Mouse (Mus musculus) kidney, embryonic 14.5 days (tissue): ENCODE measurements around the gene Pced1a. TPM values are rescaled to one million over a fixed set of nuclear protein-coding genes. Genes with fewer than 3 reads are reported as not detected.

Experiments used
- ATAC-seq: fragments of 200-750 bp; cut with Nextera tagmentation; 2 replicates; pipeline ENCODE4 v1.8.0; 2017; ENCODE audit warnings: moderate number of reproducible peaks, mild to moderate bottlenecking, moderate TSS enrichment, moderate library complexity; ENCODE audit not compliant: low FRiP score, low TSS enrichment
- H3K27ac ChIP-seq: fragments of 300-500 bp; sonication (generic); 2 replicates; pipeline ENCODE4 v1.5.1; 2014; ENCODE audit warnings: low read depth, mild to moderate bottlenecking, low read length, moderate library complexity, mixed read lengths
- H3K27me3 ChIP-seq: fragments of 300-500 bp; sonication (generic); 2 replicates; pipeline ENCODE4 v1.6.1; 2014; ENCODE audit warnings: mild to moderate bottlenecking, low read length; ENCODE audit not compliant: control insufficient read depth, insufficient read depth
- H3K36me3 ChIP-seq: fragments of 300-500 bp; sonication (generic); 2 replicates; pipeline ENCODE4 v1.6.1; 2014; ENCODE audit warnings: low read length, mixed read lengths; ENCODE audit not compliant: control insufficient read depth, insufficient read depth
- H3K4me1 ChIP-seq: fragments of 300-500 bp; sonication (generic); 2 replicates; pipeline ENCODE4 v1.6.1; 2014; ENCODE audit warnings: low read length, mixed read lengths; ENCODE audit not compliant: control insufficient read depth, insufficient read depth
- H3K4me2 ChIP-seq: fragments of 300-500 bp; sonication (generic); replicated peaks from 2 replicates; pipeline ENCODE4 v1.6.1; 2014; ENCODE audit warnings: low read depth, mild to moderate bottlenecking, low read length
- H3K4me3 ChIP-seq: fragments of 300-500 bp; sonication (generic); 2 replicates; pipeline ENCODE4 v1.5.1; 2014; ENCODE audit warnings: mild to moderate bottlenecking, low read length
- H3K9ac ChIP-seq: fragments of 300-500 bp; sonication (generic); 2 replicates; pipeline ENCODE4 v1.6.1; 2014; ENCODE audit warnings: low read depth, mild to moderate bottlenecking, low read length, moderate library complexity
- H3K9me3 ChIP-seq: fragments of 300-500 bp; sonication (generic); 2 replicates; pipeline ENCODE4 v1.6.1; 2016; ENCODE audit warnings: low read length; ENCODE audit not compliant: control insufficient read depth
- WGBS: fragments of 180-500 bp; shearing (Covaris S2); extraction: QIAGEN DNeasy Blood & Tissue Kit; methylation state at CpG from one replicate; pipeline ENCODE4 v1.1.7; 2014; 5-methylcytosine and 5-hydroxymethylcytosine counted together
- polyA plus RNA-seq: library from polyadenylated mRNA; unstranded; fragments of >200 nt; fragmentation: Nextera tagmentation; extraction: Ambion mirVana; gene quantifications from 2 replicates; pipeline ENCODE4 v1.2.1, GENCODE M21; 2014

Gene Pced1a
- polyA plus RNA-seq, 1 experiment from 2014 or later: 15.0 TPM

GRCm38 (mm10) chr2:130425112-130425511 lies 611 bp upstream of the Pced1a start:
- H3K4me3 ChIP-seq: peak overlapping the region; percentile 94
- H3K4me2 ChIP-seq: peak overlapping the region; percentile 90
- peak overlapping the region; percentile 80; the same call in 1 of the 2 replicates for H3K9ac ChIP-seq
- H3K4me1 ChIP-seq: peaks cover 17% of the 10 kb centered on the region; the same call in 1 of the 2 replicates
- ATAC-seq: no peak
- H3K27me3 ChIP-seq: no peaks in the 10 kb centered on the region
- peaks cover 10% of the 10 kb centered on the region; the same call in 1 of the 2 replicates for H3K36me3 ChIP-seq
- no peaks in the 10 kb centered on the region for H3K9me3 ChIP-seq
- no peak overlapping the region for H3K27ac ChIP-seq
- 47% methylated on average over 5 of the region's 5 CpGs for WGBS

- H3K4me2 ChIP-seq: peak overlapping the region; percentile 90
- WGBS: 12% methylated on average over 49 of the region's 49 CpGs
- peak overlapping the region; percentile 94 for H3K4me3 ChIP-seq
- H3K9me3 ChIP-seq: no peaks in the 10 kb centered on the region
- H3K9ac ChIP-seq: peak overlapping the region; percentile 80
- no peaks in the 10 kb centered on the region for H3K27me3 ChIP-seq
- H3K27ac ChIP-seq: peak overlapping the region; percentile 88
- peak; percentile 73 for ATAC-seq
- H3K36me3 ChIP-seq: peaks cover 19% of the 10 kb centered on the region; the same call in 1 of the 2 replicates
- H3K4me1 ChIP-seq: peaks cover 16% of the 10 kb centered on the region; the same call in 1 of the 2 replicates
Observed at GRCm38 (mm10) chr2:130423397-130424125, 940 bp downstream of the Pced1a start.

GRCm38 (mm10) chr2:130421781-130422620 lies 2.5 kb downstream of the Pced1a start:
- Histone ChIP-seq H3K9ac (no peak overlapping the region), H3K4me2 (no peak overlapping the region), H3K27ac (no peak overlapping the region), H3K27me3 (no peaks in the 10 kb centered on the region), H3K4me1 (peaks cover 16% of the 10 kb centered on the region; the same call in 1 of the 2 replicates), H3K36me3 (peaks cover 19% of the 10 kb centered on the region; the same call in 1 of the 2 replicates), H3K9me3 (no peaks in the 10 kb centered on the region), H3K4me3 (no peak overlapping the region)
- WGBS: 96% methylated on average over 26 of the region's 26 CpGs
- no peak for ATAC-seq

- H3K9ac ChIP-seq: no peak overlapping the region
- H3K27ac ChIP-seq: no peak overlapping the region
- no peaks in the 10 kb centered on the region for H3K4me1 ChIP-seq
- peaks cover 7% of the 10 kb centered on the region; the same call in 1 of the 2 replicates for H3K36me3 ChIP-seq
- no peaks in the 10 kb centered on the region for H3K9me3 ChIP-seq
- no peak for ATAC-seq
- no peak overlapping the region for H3K4me3 ChIP-seq
- no peaks in the 10 kb centered on the region for H3K27me3 ChIP-seq
- WGBS: 78% methylated on average over 6 of the region's 6 CpGs
- H3K4me2 ChIP-seq: no peak overlapping the region
Observed at GRCm38 (mm10) chr2:130414094-130414856, 10.2 kb downstream of the Pced1a start.

GRCm38 (mm10) chr2:130412775-130413174 lies 11.7 kb downstream of the Pced1a start:
- ATAC-seq: no peak
- WGBS: 83% methylated on average over 3 of the region's 3 CpGs
- Histone ChIP-seq H3K27me3 (no peaks in the 10 kb centered on the region), H3K36me3 (no peaks in the 10 kb centered on the region), H3K9me3 (no peaks in the 10 kb centered on the region), H3K27ac (no peak overlapping the region), H3K4me1 (peaks cover 9% of the 10 kb centered on the region; the same call in 1 of the 2 replicates), H3K9ac (no peak overlapping the region), H3K4me3 (no peak overlapping the region), H3K4me2 (no peak overlapping the region)

GRCm38 (mm10) chr2:130411558-130412495 lies 12.7 kb downstream of the Pced1a start:
- no peaks in the 10 kb centered on the region for H3K9me3 ChIP-seq
- no peak overlapping the region for H3K27ac ChIP-seq
- WGBS: 37% methylated on average over 16 of the region's 16 CpGs
- no peak overlapping the region for H3K4me2 ChIP-seq
- peaks cover 9% of the 10 kb centered on the region; the same call in 1 of the 2 replicates for H3K4me1 ChIP-seq
- H3K27me3 ChIP-seq: no peaks in the 10 kb centered on the region
- H3K4me3 ChIP-seq: no peak overlapping the region
- H3K36me3 ChIP-seq: no peaks in the 10 kb centered on the region
- peak; percentile 83 for ATAC-seq
- no peak overlapping the region for H3K9ac ChIP-seq

- ATAC-seq: peak; percentile 73
- 9% methylated on average over 6 of the region's 6 CpGs for WGBS
- Histone ChIP-seq H3K36me3 (no peaks in the 10 kb centered on the region), H3K9me3 (no peaks in the 10 kb centered on the region), H3K9ac (no peak overlapping the region), H3K27ac (no peak overlapping the region), H3K27me3 (no peaks in the 10 kb centered on the region), H3K4me1 (peaks cover 9% of the 10 kb centered on the region; the same call in 1 of the 2 replicates), H3K4me2 (no peak overlapping the region), H3K4me3 (no peak overlapping the region)
Observed at GRCm38 (mm10) chr2:130408194-130408593, 16.3 kb downstream of the Pced1a start.

- Histone ChIP-seq H3K9ac (no peak within 1 kb of the TSS), H3K27me3 (no peaks in the 10 kb centered on the region), H3K4me3 (no peak within 1 kb of the TSS), H3K27ac (no peak within 1 kb of the TSS), H3K4me2 (no peak within 1 kb of the TSS), H3K4me1 (peaks cover 9% of the 10 kb centered on the region; the same call in 1 of the 2 replicates), H3K36me3 (no peaks in the 10 kb centered on the region), H3K9me3 (no peaks in the 10 kb centered on the region)
- ATAC-seq: no peak
- WGBS: 75% methylated on average over 2 of the region's 2 CpGs
Observed at GRCm38 (mm10) chr2:130406178-130406577, 18.3 kb downstream of the Pced1a start, which contains the start of gene Tmem239. TSS of gene Tmem239 (plus strand) at chr2:130406478.
